Mouse (Mus musculus) embryonic fibroblast, embryonic 13.5 days (primary cell): ENCODE data around the gene Commd1.

ENCODE experiments used
- CTCF ChIP-seq: IDR thresholded peaks from 2 replicates; pipeline ENCODE4 v1.5.1; 2011; ENCODE audit warnings: mild to moderate bottlenecking, control low read depth, low read length, moderate library complexity, borderline replicate concordance; ENCODE audit not compliant: insufficient read depth
- POLR2A ChIP-seq: IDR thresholded peaks from 2 replicates; pipeline ENCODE4 v1.6.1; 2011; ENCODE audit warnings: low read depth, mild to moderate bottlenecking, control low read depth, low read length, moderate library complexity

DNA sequence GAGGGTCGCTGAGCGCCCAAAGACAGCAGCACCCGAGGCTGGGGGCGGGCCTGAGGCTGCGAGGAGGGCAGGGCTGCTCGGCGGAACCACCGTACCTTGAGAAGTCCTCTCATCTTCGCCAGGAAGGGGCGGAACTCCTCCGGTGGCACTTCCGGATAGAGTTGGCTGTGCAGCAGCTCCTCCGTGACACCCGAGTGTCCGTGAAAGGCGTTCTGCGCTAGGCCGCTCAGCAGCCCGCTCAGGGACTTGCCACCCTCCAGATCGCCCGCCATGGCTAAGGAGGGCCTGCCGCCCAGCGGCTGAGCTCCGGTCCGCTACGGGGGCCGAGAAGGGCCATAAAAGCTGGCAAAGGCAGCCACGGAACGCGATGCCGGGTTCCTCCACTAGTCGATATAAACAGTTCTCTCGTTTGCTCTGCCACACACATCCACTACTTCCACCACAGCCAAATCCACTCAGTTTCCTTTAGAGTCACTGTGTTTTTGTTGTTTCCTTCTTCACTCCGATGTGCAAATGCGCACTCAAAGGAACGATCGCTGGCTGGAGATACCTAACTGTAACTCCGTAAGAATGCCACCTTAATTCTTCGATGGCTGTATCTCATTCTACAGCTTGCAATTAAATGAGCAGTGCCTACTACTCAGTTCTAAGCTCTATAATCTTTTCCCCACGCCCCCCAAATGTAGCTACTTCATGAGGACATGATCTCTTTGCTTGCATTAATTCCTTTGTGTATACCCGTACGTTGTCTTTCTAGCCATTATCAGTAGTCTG is at the start of gene Commd1, which contains the start of gene Gm28048:
- peak; percentile 88 for TF ChIP-seq POLR2A
- peak; percentile 22; the same call in 1 of the 2 replicates for TF ChIP-seq CTCF
